Mouse (Mus musculus) embryonic facial prominence, embryonic 13.5 days (tissue): Measurements from ENCODE around the gene Oas3. TPM values are rescaled to one million over a fixed set of nuclear protein-coding genes. Genes with fewer than 3 reads are reported as not detected.

Experiments
- ATAC-seq: fragments of 200-750 bp; cut with Nextera tagmentation; 2 replicates; pipeline ENCODE4 v1.8.0; 2017; ENCODE audit warnings: low read depth; ENCODE audit not compliant: insufficient number of reproducible peaks, insufficient read depth, low FRiP score, low TSS enrichment
- H3K27ac ChIP-seq: fragments of 300-500 bp; sonication (generic); 2 replicates; pipeline ENCODE4 v1.5.1; 2015; ENCODE audit warnings: moderate library complexity, mild to moderate bottlenecking, inconsistent platforms
- H3K27me3 ChIP-seq: fragments of 300-500 bp; sonication (generic); 2 replicates; pipeline ENCODE4 v1.6.1; 2015; ENCODE audit warnings: mild to moderate bottlenecking, inconsistent platforms
- H3K36me3 ChIP-seq: fragments of 300-500 bp; sonication (generic); 2 replicates; pipeline ENCODE4 v1.6.1; 2015; ENCODE audit warnings: mild to moderate bottlenecking, inconsistent platforms
- H3K4me1 ChIP-seq: fragments of 300-500 bp; sonication (generic); 2 replicates; pipeline ENCODE4 v1.6.1; 2015; ENCODE audit warnings: inconsistent platforms
- H3K4me2 ChIP-seq: fragments of 300-500 bp; sonication (generic); 2 replicates; pipeline ENCODE4 v1.6.1; 2015; ENCODE audit warnings: moderate library complexity, mild to moderate bottlenecking, inconsistent platforms
- H3K4me3 ChIP-seq: fragments of 300-500 bp; sonication (generic); 2 replicates; pipeline ENCODE4 v1.5.1; 2015; ENCODE audit warnings: mild to moderate bottlenecking, inconsistent platforms
- H3K9ac ChIP-seq: fragments of 300-500 bp; sonication (generic); 2 replicates; pipeline ENCODE4 v1.6.1; 2015; ENCODE audit warnings: mild to moderate bottlenecking, inconsistent platforms
- H3K9me3 ChIP-seq: fragments of 300-500 bp; sonication (generic); 2 replicates; pipeline ENCODE4 v1.6.1; 2016; ENCODE audit warnings: inconsistent platforms
- WGBS: fragments of 180-500 bp; shearing (Covaris S2); methylation state at CpG from one replicate; pipeline ENCODE4 v1.1.7; 2015; ENCODE audit warnings: mixed read lengths; 5-methylcytosine and 5-hydroxymethylcytosine counted together
- polyA plus RNA-seq: library from polyadenylated mRNA; unstranded; fragments of >200 nt; fragmentation: Nextera tagmentation; extraction: Ambion mirVana; gene quantifications from 2 replicates; pipeline ENCODE4 v1.2.1, GENCODE M21; 2015

The Oas3 gene
- polyA plus RNA-seq, 1 experiment from 2014 or later = 0.11 TPM

GRCm38 (mm10) chr5:120787042-120787441 lies 9.6 kb upstream of the Oas3 start:
- no peak for ATAC-seq
- H3K9ac ChIP-seq = no peak overlapping the region
- 68% methylated on average over 3 of the region's 3 CpGs for WGBS
- H3K9me3 ChIP-seq = no peaks in the 10 kb centered on the region
- H3K27ac ChIP-seq = no peak overlapping the region
- H3K4me3 ChIP-seq = no peak overlapping the region
- H3K27me3 ChIP-seq = peaks cover 15% of the 10 kb centered on the region; the same call in 1 of the 2 replicates
- H3K4me1 ChIP-seq = no peaks in the 10 kb centered on the region
- H3K4me2 ChIP-seq = no peak overlapping the region
- H3K36me3 ChIP-seq = no peaks in the 10 kb centered on the region

GRCm38 (mm10) chr5:120782446-120782845 lies 5.0 kb upstream of the Oas3 start:
- Histone ChIP-seq H3K4me3 (no peak overlapping the region), H3K27ac (no peak overlapping the region), H3K27me3 (no peaks in the 10 kb centered on the region), H3K9ac (no peak overlapping the region), H3K9me3 (no peaks in the 10 kb centered on the region), H3K36me3 (no peaks in the 10 kb centered on the region), H3K4me2 (no peak overlapping the region), H3K4me1 (0 out of 2 replicates have a peak, but pooled peaks cover 3% of the 10 kb centered on the region)
- WGBS = 56% methylated on average over 2 of the region's 2 CpGs
- ATAC-seq = no peak

GRCm38 (mm10) chr5:120781646-120782045 lies 4.2 kb upstream of the Oas3 start:
- WGBS = 93% methylated on average over 1 of the region's 1 CpGs
- Histone ChIP-seq H3K9me3 (no peaks in the 10 kb centered on the region), H3K27ac (no peak overlapping the region), H3K4me1 (0 out of 2 replicates have a peak, but pooled peaks cover 3% of the 10 kb centered on the region), H3K4me2 (no peak overlapping the region), H3K27me3 (no peaks in the 10 kb centered on the region), H3K4me3 (no peak overlapping the region), H3K36me3 (no peaks in the 10 kb centered on the region), H3K9ac (no peak overlapping the region)
- no peak for ATAC-seq

- 43% methylated on average over 3 of the region's 3 CpGs for WGBS
- H3K27ac ChIP-seq = no peak overlapping the region
- H3K4me3 ChIP-seq = no peak overlapping the region
- no peaks in the 10 kb centered on the region for H3K27me3 ChIP-seq
- no peak overlapping the region for H3K9ac ChIP-seq
- ATAC-seq = no peak
- H3K4me1 ChIP-seq = peaks cover 8% of the 10 kb centered on the region
- H3K9me3 ChIP-seq = no peaks in the 10 kb centered on the region
- H3K4me2 ChIP-seq = no peak overlapping the region
- H3K36me3 ChIP-seq = no peaks in the 10 kb centered on the region
Measured at GRCm38 (mm10) chr5:120779922-120780321, 2.5 kb upstream of the Oas3 start.

- Histone ChIP-seq H3K9ac (no peak overlapping the region), H3K27me3 (no peaks in the 10 kb centered on the region), H3K4me1 (peaks cover 8% of the 10 kb centered on the region), H3K36me3 (no peaks in the 10 kb centered on the region), H3K4me2 (no peak overlapping the region), H3K9me3 (no peaks in the 10 kb centered on the region), H3K4me3 (no peak overlapping the region), H3K27ac (no peak overlapping the region)
- no peak for ATAC-seq
- WGBS = 67% methylated on average over 2 of the region's 2 CpGs
Measured at GRCm38 (mm10) chr5:120778941-120779340, 1.5 kb upstream of the Oas3 start.

- H3K9me3 ChIP-seq = no peaks in the 10 kb centered on the region
- 79% methylated on average over 5 of the region's 5 CpGs for WGBS
- H3K27ac ChIP-seq = no peak overlapping the region
- H3K4me3 ChIP-seq = no peak overlapping the region
- no peak overlapping the region for H3K9ac ChIP-seq
- H3K36me3 ChIP-seq = no peaks in the 10 kb centered on the region
- no peaks in the 10 kb centered on the region for H3K27me3 ChIP-seq
- H3K4me1 ChIP-seq = peaks cover 8% of the 10 kb centered on the region
- no peak for ATAC-seq
- H3K4me2 ChIP-seq = no peak overlapping the region
Measured at GRCm38 (mm10) chr5:120776801-120777200, 660 bp downstream of the Oas3 start.

- H3K4me1 ChIP-seq = peaks cover 8% of the 10 kb centered on the region
- no peak; the same call in 1 of the 2 replicates for ATAC-seq
- H3K4me3 ChIP-seq = no peak overlapping the region
- no peak overlapping the region for H3K27ac ChIP-seq
- H3K9ac ChIP-seq = no peak overlapping the region
- H3K9me3 ChIP-seq = no peaks in the 10 kb centered on the region
- 69% methylated on average over 14 of the region's 14 CpGs for WGBS
- H3K27me3 ChIP-seq = 0 out of 2 replicates have a peak, but pooled peaks cover 3% of the 10 kb centered on the region
- no peaks in the 10 kb centered on the region for H3K36me3 ChIP-seq
- no peak overlapping the region for H3K4me2 ChIP-seq
Measured at GRCm38 (mm10) chr5:120775287-120775985, 2.0 kb downstream of the Oas3 start.

GRCm38 (mm10) chr5:120769396-120769795 lies 8.1 kb downstream of the Oas3 start:
- Histone ChIP-seq H3K9me3 (no peaks in the 10 kb centered on the region), H3K4me3 (no peak overlapping the region), H3K27me3 (0 out of 2 replicates have a peak, but pooled peaks cover 3% of the 10 kb centered on the region), H3K9ac (no peak overlapping the region), H3K4me2 (no peak overlapping the region), H3K27ac (no peak overlapping the region), H3K4me1 (no peaks in the 10 kb centered on the region), H3K36me3 (no peaks in the 10 kb centered on the region)
- 63% methylated on average over 3 of the region's 3 CpGs for WGBS
- ATAC-seq = no peak

- WGBS = 67% methylated on average over 8 of the region's 8 CpGs
- Histone ChIP-seq H3K9ac (no peak overlapping the region), H3K4me3 (no peak overlapping the region), H3K27me3 (peaks cover 6% of the 10 kb centered on the region; the same call in 1 of the 2 replicates), H3K36me3 (no peaks in the 10 kb centered on the region), H3K9me3 (no peaks in the 10 kb centered on the region), H3K27ac (no peak overlapping the region), H3K4me2 (no peak overlapping the region), H3K4me1 (no peaks in the 10 kb centered on the region)
- ATAC-seq = no peak
Measured at GRCm38 (mm10) chr5:120765010-120765409, 12.5 kb downstream of the Oas3 start.

- H3K27me3 ChIP-seq = peaks cover 11% of the 10 kb centered on the region
- H3K4me3 ChIP-seq = no peak overlapping the region
- WGBS = 18% methylated on average over 6 of the region's 6 CpGs
- H3K36me3 ChIP-seq = no peaks in the 10 kb centered on the region
- no peaks in the 10 kb centered on the region for H3K9me3 ChIP-seq
- no peak overlapping the region for H3K27ac ChIP-seq
- ATAC-seq = 0 out of 2 replicates have a peak, but pooled peaks have one; percentile 10
- no peak overlapping the region for H3K4me2 ChIP-seq
- H3K9ac ChIP-seq = no peak overlapping the region
- no peaks in the 10 kb centered on the region for H3K4me1 ChIP-seq
Measured at GRCm38 (mm10) chr5:120761901-120762300, 15.6 kb downstream of the Oas3 start.

GRCm38 (mm10) chr5:120754215-120754614 lies 23.2 kb downstream of the Oas3 start:
- Histone ChIP-seq H3K9me3 (no peaks in the 10 kb centered on the region), H3K4me1 (no peaks in the 10 kb centered on the region), H3K27ac (no peak overlapping the region), H3K27me3 (peaks cover 5% of the 10 kb centered on the region; the same call in 1 of the 2 replicates), H3K9ac (no peak overlapping the region), H3K36me3 (no peaks in the 10 kb centered on the region), H3K4me3 (no peak overlapping the region), H3K4me2 (no peak overlapping the region)
- 85% methylated on average over 4 of the region's 4 CpGs for WGBS
- ATAC-seq = no peak

GRCm38 (mm10) chr5:120752786-120753185 lies 24.7 kb downstream of the Oas3 start:
- Histone ChIP-seq H3K9ac (no peak overlapping the region), H3K4me2 (no peak overlapping the region), H3K36me3 (no peaks in the 10 kb centered on the region), H3K9me3 (no peaks in the 10 kb centered on the region), H3K4me3 (no peak overlapping the region), H3K4me1 (no peaks in the 10 kb centered on the region), H3K27me3 (no peaks in the 10 kb centered on the region), H3K27ac (no peak overlapping the region)
- WGBS = 77% methylated on average over 3 of the region's 3 CpGs
- no peak for ATAC-seq
